Mouse (Mus musculus) right cerebral cortex, postnatal 10 days (tissue): ENCODE measurements at regions not wholly inside any gene's neighbourhood (a gene's known extent, or its start where the extent isn't known, plus 50 kb on each side); places are given as distances from the start of the nearest gene placed in this dataset.
A peak's percentile ranks its signal among the peaks of the same experiment; 100 is the strongest.
"Not testable (repeated sequence)": the region's sequence is repeated elsewhere in the genome, so short reads cannot be mapped to it uniquely, and the experiment has no call there.

Experiments used
- DNase-seq, 2 experiments: peaks; one replicate each; pipeline ENCODE4 v3.0.0; 2021; ENCODE audit warnings: low spot score in 2 of 2

- DNase-seq: no peak
Measured at GRCm38 (mm10) chr6:109125447-109125846, 297.0 kb downstream of the Edem1 start.

DNA sequence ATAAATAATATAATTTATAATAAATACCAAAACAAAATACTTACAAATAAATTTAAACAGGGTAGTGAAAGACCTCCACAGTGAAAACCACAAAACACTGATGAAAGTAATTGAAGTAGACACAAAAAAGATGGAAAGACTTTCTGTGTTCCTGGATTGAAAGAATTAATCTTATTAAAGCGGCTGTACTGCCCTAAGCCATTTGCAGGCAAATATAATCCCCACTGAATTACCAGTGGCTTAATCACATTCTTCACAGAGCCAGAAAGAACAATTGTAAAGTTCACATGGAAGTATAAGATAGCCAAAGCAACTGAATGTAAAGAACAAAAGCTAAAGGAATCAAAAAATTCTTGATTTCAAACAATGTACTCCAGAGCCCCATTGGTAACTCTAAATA, 298.8 kb downstream of the Edem1 start:
- DNase-seq: no peak

DNA sequence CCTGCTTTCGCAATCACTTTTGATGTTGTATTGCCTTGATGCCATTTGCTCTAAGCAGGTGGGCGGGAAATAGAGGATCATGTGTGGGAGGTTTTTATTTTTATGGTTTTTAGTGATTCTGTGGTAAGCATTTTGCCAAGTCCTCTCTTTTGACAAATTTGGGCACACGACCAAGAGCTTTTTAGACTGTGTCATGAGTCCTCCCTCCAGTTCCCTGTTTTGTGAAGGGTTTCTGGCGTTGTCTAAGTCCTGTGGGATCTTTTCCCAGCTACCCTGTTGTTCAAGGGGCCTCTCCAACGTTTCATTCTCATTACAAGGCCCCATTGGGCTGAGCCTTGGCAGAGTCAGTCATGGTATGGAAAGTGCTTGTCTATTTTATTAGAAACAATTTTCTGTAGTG, 317.7 kb downstream of the Edem1 start:
- peak; percentile 26 to 27 for DNase-seq

- DNase-seq: peak; percentile 24 to 33
Measured at GRCm38 (mm10) chr6:109149043-109149442, 320.6 kb downstream of the Edem1 start.

GRCm38 (mm10) chr6:109150023-109150911, 321.8 kb downstream of the Edem1 start:
- DNase-seq: peak; percentile 94

- DNase-seq: no peak
Measured at GRCm38 (mm10) chr6:109150912-109151256, 322.4 kb downstream of the Edem1 start.

GRCm38 (mm10) chr6:109153624-109154023, 325.2 kb downstream of the Edem1 start:
- DNase-seq: no peak

DNA sequence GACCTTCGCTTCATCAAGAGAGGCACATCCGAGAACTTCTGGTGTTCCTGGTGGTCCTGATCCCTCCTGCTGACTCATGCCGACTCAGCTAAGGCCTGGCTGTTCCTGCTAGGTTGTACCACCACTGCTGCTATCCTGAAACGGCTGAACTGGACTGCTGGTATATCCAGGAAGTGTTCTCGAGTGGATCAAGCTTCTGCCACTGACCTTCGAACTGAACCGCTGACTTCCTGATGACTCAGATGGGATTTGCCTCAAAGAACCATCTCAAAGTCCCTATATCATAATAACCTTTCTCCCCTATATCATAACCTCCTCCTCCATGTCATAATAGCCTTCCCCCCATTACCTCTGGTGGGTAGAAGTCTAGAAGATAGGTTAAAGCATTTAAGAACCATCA, 331.1 kb downstream of the Edem1 start:
- no peak for DNase-seq

- peak in 1 of 2 experiments; percentile 27 for DNase-seq
Measured at GRCm38 (mm10) chr6:109167439-109167838, 339.0 kb downstream of the Edem1 start.

- peak in 1 of 2 experiments; percentile 30 for DNase-seq
Measured at GRCm38 (mm10) chr6:109172104-109172850, 343.8 kb downstream of the Edem1 start.

- DNase-seq: no peak
Measured at GRCm38 (mm10) chr6:109173015-109173414, 344.6 kb downstream of the Edem1 start.

- no peak for DNase-seq
Measured at GRCm38 (mm10) chr6:109176876-109177275, 348.4 kb downstream of the Edem1 start.

DNA sequence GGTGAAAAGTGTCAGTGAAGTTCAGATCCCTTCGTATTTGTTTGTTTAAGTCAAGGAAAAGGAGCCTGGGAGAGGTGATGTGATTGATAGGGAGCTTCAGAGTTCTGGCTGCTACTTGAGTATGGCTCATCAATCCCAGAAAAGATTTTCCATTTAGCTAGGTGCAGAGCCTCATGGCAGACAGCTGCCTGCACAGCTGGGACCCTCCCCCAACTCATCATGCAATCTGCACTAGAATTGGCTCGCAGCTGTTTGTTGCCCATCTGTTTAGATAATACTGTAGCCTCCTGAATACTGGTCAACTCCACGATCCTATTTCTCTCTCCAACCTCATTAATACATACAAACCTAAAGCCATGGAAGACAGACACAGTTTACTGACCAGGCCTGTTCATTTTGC, 354.4 kb downstream of the Edem1 start:
- peak in 1 of 2 experiments; percentile 22 for DNase-seq

GRCm38 (mm10) chr6:109193061-109193460, 364.6 kb downstream of the Edem1 start:
- not testable (repeated sequence) for DNase-seq

DNA sequence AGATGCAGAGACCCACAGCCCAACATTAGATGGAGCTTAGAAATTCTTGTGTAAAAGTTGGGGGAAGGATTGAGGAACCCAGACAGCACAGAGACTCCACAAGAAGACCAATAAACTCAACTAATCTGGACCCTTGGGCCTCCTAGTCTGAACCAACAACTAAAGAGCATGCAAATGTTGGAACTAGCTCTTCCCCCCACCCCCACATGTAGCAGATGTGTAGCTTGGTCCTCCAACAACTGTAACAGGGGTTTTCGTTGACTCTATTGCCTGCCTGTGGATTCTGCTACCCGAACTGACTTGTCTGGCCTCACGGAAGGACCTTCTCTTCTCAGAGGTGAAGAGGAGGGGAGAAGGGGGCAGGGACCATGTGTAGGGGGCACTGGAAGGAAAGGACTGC, 365.2 kb downstream of the Edem1 start:
- DNase-seq: no peak

DNA sequence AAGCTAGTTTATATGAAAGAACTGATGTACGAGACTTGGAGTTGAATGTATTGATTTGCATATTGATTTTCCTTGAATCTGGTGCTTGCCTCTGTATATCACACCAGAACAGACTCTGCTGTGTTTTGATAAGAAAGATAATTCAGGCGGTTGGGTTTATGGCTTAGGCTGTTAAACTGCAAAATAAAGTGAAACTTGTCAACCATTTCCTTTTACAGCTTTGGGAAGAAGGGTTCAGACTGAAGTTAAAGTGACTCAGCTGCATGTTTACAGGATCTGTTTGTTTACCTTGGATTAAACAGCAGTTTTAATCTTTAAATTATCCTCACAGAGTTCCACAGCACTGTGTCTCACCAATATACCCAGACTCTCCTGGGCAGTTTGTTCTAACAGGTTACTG, 381.3 kb downstream of the Edem1 start:
- no peak for DNase-seq

- no peak for DNase-seq
Measured at GRCm38 (mm10) chr6:109230391-109230790, 401.9 kb downstream of the Edem1 start.

DNA sequence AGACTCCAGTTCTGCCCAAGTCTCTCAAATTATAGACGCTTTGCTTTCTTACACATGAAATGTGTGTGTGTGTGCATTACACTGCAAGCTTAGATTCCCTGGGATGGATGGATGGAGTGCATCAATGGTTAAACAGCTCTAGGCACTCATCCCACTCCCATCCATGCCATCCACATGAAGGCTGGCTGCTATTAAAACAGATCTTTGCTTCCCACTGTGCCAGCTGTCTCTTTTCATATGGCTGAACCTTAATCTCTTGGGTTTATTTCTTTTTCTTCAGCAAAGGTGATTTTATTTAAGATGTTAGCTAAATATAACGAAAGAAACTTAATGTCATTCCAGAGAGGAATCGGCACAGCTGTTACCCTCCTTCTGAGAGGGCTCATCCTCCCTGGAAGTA, 405.0 kb downstream of the Edem1 start:
- no peak for DNase-seq

DNA sequence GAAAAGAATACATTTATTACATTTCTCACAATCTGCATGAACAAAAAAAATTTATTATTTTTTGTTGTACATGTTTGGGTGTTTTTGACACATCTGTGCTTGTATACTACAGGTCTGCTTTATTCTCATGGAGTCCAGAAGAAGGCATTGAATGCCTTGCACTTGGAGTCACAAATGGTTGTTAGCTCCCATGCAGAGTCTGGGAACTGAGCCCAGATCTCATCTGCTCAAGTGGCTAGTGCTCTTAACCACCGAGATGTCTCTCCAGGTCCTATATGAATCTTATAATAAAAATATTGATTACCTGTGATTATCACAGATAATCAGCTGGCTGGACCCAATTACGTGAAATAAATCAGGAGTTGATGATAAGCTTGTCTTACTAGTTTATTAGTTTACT, 417.2 kb downstream of the Edem1 start:
- DNase-seq: no peak

DNA sequence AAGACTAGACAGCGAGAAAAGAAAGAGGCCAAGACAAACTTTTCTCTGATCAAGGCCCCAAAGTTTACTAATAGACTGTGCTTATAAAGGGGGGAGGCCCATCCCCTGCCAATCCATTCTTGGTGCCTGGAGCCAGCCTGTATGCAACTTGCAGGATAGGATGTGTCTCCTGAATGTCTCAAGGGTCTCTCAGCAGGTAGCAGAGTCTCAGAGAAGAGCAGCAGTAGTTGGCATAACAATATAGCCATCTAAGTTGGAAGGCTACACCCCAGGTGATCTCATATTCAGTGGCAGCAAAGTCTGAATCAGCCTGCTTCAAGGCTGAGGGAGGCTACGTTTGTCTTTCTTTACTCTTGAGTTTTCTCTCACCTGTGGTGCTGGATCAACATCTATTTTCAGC, 418.1 kb downstream of the Edem1 start:
- not testable (repeated sequence) for DNase-seq
